Mouse (Mus musculus): ENCODE results near the gene Peli1.
"Not testable (repeated sequence)": the region's sequence is repeated elsewhere in the genome, so short reads cannot be mapped to it uniquely, and the experiment has no call there.

The Peli1 gene

GRCm38 (mm10) chr11:21182709-21183108 is 91.6 kb downstream of the Peli1 start:
- DNase-seq (ENCODE audit: low read depth, low spot score) = no peak

GRCm38 (mm10) chr11:21191821-21192220 is 100.7 kb downstream of the Peli1 start:
- not testable (repeated sequence) for DNase-seq (ENCODE audit: low read depth, low spot score)

GRCm38 (mm10) chr11:21194851-21195250 is 103.8 kb downstream of the Peli1 start:
- no peak for DNase-seq (ENCODE audit: low read depth, low spot score)
